Mouse (Mus musculus) neural tube, embryonic 13.5 days (tissue): ENCODE measurements around the gene Krt26. TPM values are rescaled to one million over a fixed set of nuclear protein-coding genes. Genes with fewer than 3 reads are reported as not detected.

ENCODE experiments used
- ATAC-seq: fragments of 200-750 bp; cut with Nextera tagmentation; 2 replicates; pipeline ENCODE4 v1.8.0; 2017; ENCODE audit warnings: low read depth, mild to moderate bottlenecking, moderate TSS enrichment, moderate library complexity
- H3K27ac ChIP-seq: fragments of 300-500 bp; sonication (generic); replicated peaks from 2 replicates; pipeline ENCODE4 v1.5.1; 2015; ENCODE audit warnings: moderate library complexity, mild to moderate bottlenecking, inconsistent platforms
- H3K27me3 ChIP-seq: fragments of 300-500 bp; sonication (generic); 2 replicates; pipeline ENCODE4 v1.6.1; 2015; ENCODE audit warnings: mild to moderate bottlenecking, inconsistent platforms
- H3K36me3 ChIP-seq: fragments of 300-500 bp; sonication (generic); 2 replicates; pipeline ENCODE4 v1.6.1; 2015; ENCODE audit warnings: mild to moderate bottlenecking, inconsistent platforms
- H3K4me1 ChIP-seq: fragments of 300-500 bp; sonication (generic); replicated peaks from 2 replicates; pipeline ENCODE4 v1.6.1; 2015; ENCODE audit warnings: inconsistent platforms
- H3K4me2 ChIP-seq: fragments of 300-500 bp; sonication (generic); 2 replicates; pipeline ENCODE4 v1.6.1; 2015; ENCODE audit warnings: inconsistent platforms, mild to moderate bottlenecking, moderate library complexity
- H3K4me3 ChIP-seq: fragments of 300-500 bp; sonication (generic); 2 replicates; pipeline ENCODE4 v1.5.1; 2015; ENCODE audit warnings: mild to moderate bottlenecking, inconsistent platforms
- H3K9ac ChIP-seq: fragments of 300-500 bp; sonication (generic); 2 replicates; pipeline ENCODE4 v1.6.1; 2015; ENCODE audit warnings: moderate library complexity, mild to moderate bottlenecking, inconsistent platforms
- H3K9me3 ChIP-seq: fragments of 300-500 bp; sonication (generic); 2 replicates; pipeline ENCODE4 v1.6.1; 2016; ENCODE audit warnings: inconsistent platforms
- WGBS: fragments of 180-500 bp; shearing (Covaris S2); methylation state at CpG from one replicate; pipeline ENCODE4 v1.1.7; 2015; 5-methylcytosine and 5-hydroxymethylcytosine counted together
- polyA plus RNA-seq: library from polyadenylated mRNA; unstranded; fragments of >200 nt; fragmentation: Nextera tagmentation; extraction: Ambion mirVana; gene quantifications from 2 replicates; pipeline ENCODE4 v1.2.1, GENCODE M21; 2015

Krt26 gene
- polyA plus RNA-seq, 1 experiment from 2014 or later = 0.25 TPM

- Histone ChIP-seq H3K4me3 (no peak overlapping the region), H3K4me1 (no peaks in the 10 kb centered on the region), H3K9ac (no peak overlapping the region), H3K9me3 (no peaks in the 10 kb centered on the region), H3K27me3 (no peaks in the 10 kb centered on the region), H3K4me2 (no peak overlapping the region), H3K27ac (no peak overlapping the region), H3K36me3 (no peaks in the 10 kb centered on the region)
- no peak for ATAC-seq
- WGBS = 72% methylated on average over 2 of the region's 2 CpGs
Observed at GRCm38 (mm10) chr11:99329655-99330054, 8.1 kb downstream of the Krt26 start.

GRCm38 (mm10) chr11:99322851-99323250 is 14.9 kb downstream of the Krt26 start, which contains the start of gene Krt25:
TSS of gene Krt25 (minus strand) at chr11:99322951.
- no peak for ATAC-seq
- WGBS = 94% methylated on average over 11 of the region's 11 CpGs

GRCm38 (mm10) chr11:99321094-99321493 is 16.7 kb downstream of the Krt26 start:
- WGBS = 90% methylated on average over 14 of the region's 14 CpGs
- ATAC-seq = no peak
- H3K9ac ChIP-seq = no peak overlapping the region
- H3K4me1 ChIP-seq = no peaks in the 10 kb centered on the region
- H3K27me3 ChIP-seq = no peaks in the 10 kb centered on the region
- no peak overlapping the region for H3K4me2 ChIP-seq
- no peaks in the 10 kb centered on the region for H3K36me3 ChIP-seq
- H3K4me3 ChIP-seq = no peak overlapping the region
- no peaks in the 10 kb centered on the region for H3K9me3 ChIP-seq
- H3K27ac ChIP-seq = no peak overlapping the region

More at GRCm38 (mm10) chr11:99322851-99323250, 14.9 kb downstream of the Krt26 start, which contains the start of gene Krt25:
- H3K9ac ChIP-seq = no peak within 1 kb of the TSS
- no peak within 1 kb of the TSS for H3K4me3 ChIP-seq
- no peaks in the 10 kb centered on the region for H3K36me3 ChIP-seq
- no peaks in the 10 kb centered on the region for H3K27me3 ChIP-seq
- no peak within 1 kb of the TSS for H3K4me2 ChIP-seq
- H3K27ac ChIP-seq = no peak within 1 kb of the TSS
- no peaks in the 10 kb centered on the region for H3K4me1 ChIP-seq
- H3K9me3 ChIP-seq = no peaks in the 10 kb centered on the region

- Histone ChIP-seq H3K9me3 (no peaks in the 10 kb centered on the region), H3K27me3 (no peaks in the 10 kb centered on the region), H3K27ac (no peak overlapping the region), H3K4me2 (no peak overlapping the region), H3K4me3 (no peak overlapping the region), H3K4me1 (no peaks in the 10 kb centered on the region), H3K36me3 (no peaks in the 10 kb centered on the region), H3K9ac (no peak overlapping the region)
- WGBS = 82% methylated on average over 9 of the region's 9 CpGs
- no peak for ATAC-seq
Observed at GRCm38 (mm10) chr11:99319127-99319526, 18.6 kb downstream of the Krt26 start.

- no peak overlapping the region for H3K4me2 ChIP-seq
- H3K4me1 ChIP-seq = no peaks in the 10 kb centered on the region
- H3K36me3 ChIP-seq = no peaks in the 10 kb centered on the region
- ATAC-seq = no peak
- no peaks in the 10 kb centered on the region for H3K27me3 ChIP-seq
- WGBS = 45% methylated on average over 8 of the region's 8 CpGs
- H3K9me3 ChIP-seq = no peaks in the 10 kb centered on the region
- H3K4me3 ChIP-seq = no peak overlapping the region
- no peak overlapping the region for H3K9ac ChIP-seq
- no peak overlapping the region for H3K27ac ChIP-seq
Observed at GRCm38 (mm10) chr11:99316543-99316942, 21.2 kb downstream of the Krt26 start.

- no peaks in the 10 kb centered on the region for H3K36me3 ChIP-seq
- H3K27ac ChIP-seq = no peak overlapping the region
- no peaks in the 10 kb centered on the region for H3K27me3 ChIP-seq
- H3K4me2 ChIP-seq = no peak overlapping the region
- no peaks in the 10 kb centered on the region for H3K4me1 ChIP-seq
- 80% methylated on average over 2 of the region's 2 CpGs for WGBS
- H3K4me3 ChIP-seq = no peak overlapping the region
- no peak for ATAC-seq
- H3K9ac ChIP-seq = no peak overlapping the region
- no peaks in the 10 kb centered on the region for H3K9me3 ChIP-seq
Observed at GRCm38 (mm10) chr11:99314594-99314993, 23.2 kb downstream of the Krt26 start.

- Histone ChIP-seq H3K9me3 (no peaks in the 10 kb centered on the region), H3K4me1 (no peaks in the 10 kb centered on the region), H3K9ac (no peak overlapping the region), H3K36me3 (no peaks in the 10 kb centered on the region), H3K4me2 (no peak overlapping the region), H3K27ac (no peak overlapping the region), H3K4me3 (no peak overlapping the region), H3K27me3 (no peaks in the 10 kb centered on the region)
- ATAC-seq = no peak
- WGBS = 83% methylated on average over 1 of the region's 1 CpGs
Observed at GRCm38 (mm10) chr11:99310882-99311281, 26.9 kb downstream of the Krt26 start.

GRCm38 (mm10) chr11:99307579-99307978 is 30.2 kb downstream of the Krt26 start:
- WGBS = 28% methylated on average over 2 of the region's 2 CpGs
- ATAC-seq = no peak

GRCm38 (mm10) chr11:99295039-99295438 is 42.7 kb downstream of the Krt26 start:
- H3K36me3 ChIP-seq = no peaks in the 10 kb centered on the region
- no peaks in the 10 kb centered on the region for H3K4me1 ChIP-seq
- 63% methylated on average over 5 of the region's 5 CpGs for WGBS
- no peak overlapping the region for H3K27ac ChIP-seq
- H3K9ac ChIP-seq = no peak overlapping the region
- ATAC-seq = no peak
- no peak overlapping the region for H3K4me2 ChIP-seq
- H3K27me3 ChIP-seq = no peaks in the 10 kb centered on the region
- H3K9me3 ChIP-seq = no peaks in the 10 kb centered on the region
- H3K4me3 ChIP-seq = no peak overlapping the region

More at GRCm38 (mm10) chr11:99307579-99307978, 30.2 kb downstream of the Krt26 start:
- Histone ChIP-seq H3K4me3 (no peak overlapping the region), H3K27ac (no peak overlapping the region), H3K36me3 (no peaks in the 10 kb centered on the region), H3K9ac (no peak overlapping the region), H3K27me3 (no peaks in the 10 kb centered on the region), H3K9me3 (no peaks in the 10 kb centered on the region), H3K4me1 (no peaks in the 10 kb centered on the region), H3K4me2 (no peak overlapping the region)

- no peaks in the 10 kb centered on the region for H3K9me3 ChIP-seq
- no peak for ATAC-seq
- 62% methylated on average over 5 of the region's 5 CpGs for WGBS
- H3K36me3 ChIP-seq = no peaks in the 10 kb centered on the region
- H3K4me3 ChIP-seq = no peak overlapping the region
- H3K9ac ChIP-seq = no peak overlapping the region
- no peak overlapping the region for H3K4me2 ChIP-seq
- no peaks in the 10 kb centered on the region for H3K27me3 ChIP-seq
- no peaks in the 10 kb centered on the region for H3K4me1 ChIP-seq
- H3K27ac ChIP-seq = no peak overlapping the region
Observed at GRCm38 (mm10) chr11:99292846-99293245, 44.9 kb downstream of the Krt26 start.

- no peak for ATAC-seq
- no peak within 1 kb of the TSS for H3K4me2 ChIP-seq
- H3K27me3 ChIP-seq = no peaks in the 10 kb centered on the region
- H3K4me1 ChIP-seq = peaks cover 11% of the 10 kb centered on the region; the same call in 1 of the 2 replicates
- no peak within 1 kb of the TSS for H3K27ac ChIP-seq
- H3K4me3 ChIP-seq = no peak within 1 kb of the TSS
- H3K9ac ChIP-seq = no peak within 1 kb of the TSS
- H3K9me3 ChIP-seq = no peaks in the 10 kb centered on the region
- no peaks in the 10 kb centered on the region for H3K36me3 ChIP-seq
- WGBS = 49% methylated on average over 11 of the region's 11 CpGs
Observed at GRCm38 (mm10) chr11:99284833-99285312, 52.9 kb downstream of the Krt26 start, which contains the start of gene Krt24. TSS of gene Krt24 (minus strand) at chr11:99285262.

GRCm38 (mm10) chr11:99284011-99284410 is 53.8 kb downstream of the Krt26 start:
- no peaks in the 10 kb centered on the region for H3K9me3 ChIP-seq
- H3K4me2 ChIP-seq = no peak overlapping the region
- no peaks in the 10 kb centered on the region for H3K36me3 ChIP-seq
- WGBS = 58% methylated on average over 5 of the region's 5 CpGs
- no peak overlapping the region for H3K4me3 ChIP-seq
- no peak overlapping the region for H3K27ac ChIP-seq
- H3K27me3 ChIP-seq = no peaks in the 10 kb centered on the region
- ATAC-seq = no peak
- peaks cover 11% of the 10 kb centered on the region; the same call in 1 of the 2 replicates for H3K4me1 ChIP-seq
- H3K9ac ChIP-seq = no peak overlapping the region

- ATAC-seq = no peak
- 63% methylated on average over 4 of the region's 4 CpGs for WGBS
- H3K36me3 ChIP-seq = no peaks in the 10 kb centered on the region
- peaks cover 11% of the 10 kb centered on the region; the same call in 1 of the 2 replicates for H3K4me1 ChIP-seq
- H3K4me3 ChIP-seq = no peak overlapping the region
- no peak overlapping the region for H3K4me2 ChIP-seq
- H3K9me3 ChIP-seq = no peaks in the 10 kb centered on the region
- H3K9ac ChIP-seq = no peak overlapping the region
- no peaks in the 10 kb centered on the region for H3K27me3 ChIP-seq
- H3K27ac ChIP-seq = no peak overlapping the region
Observed at GRCm38 (mm10) chr11:99283334-99283733, 54.4 kb downstream of the Krt26 start.
